Mouse (Mus musculus) cerebellum, postnatal 36 days (tissue): ENCODE measurements around the gene Hsf4.
A peak's percentile ranks its signal among the peaks of the same experiment; 100 is the strongest.

Experiments
- DNase-seq, 2 experiments: peaks; one replicate each; pipeline ENCODE4 v3.0.0; 2021 to 2022; ENCODE audit warnings: mixed read lengths in 2 of 2

The Hsf4 gene

GRCm38 (mm10) chr8:105259721-105260320 lies 9.8 kb upstream of the Hsf4 start:
- peak; percentile 73 to 75 for DNase-seq

- DNase-seq, result no peak
Observed at GRCm38 (mm10) chr8:105260371-105261099, 9.1 kb upstream of the Hsf4 start.

GRCm38 (mm10) chr8:105261326-105261980 lies 8.1 kb upstream of the Hsf4 start:
- no peak for DNase-seq

GRCm38 (mm10) chr8:105263244-105263912 lies 6.2 kb upstream of the Hsf4 start:
- DNase-seq, result no peak

GRCm38 (mm10) chr8:105264024-105264982 lies 5.3 kb upstream of the Hsf4 start, which contains the start of the genes Tradd and Fbxl8:
Tradd (minus strand) TSS chr8:105264609.
Fbxl8 (plus strand) TSS chr8:105264648.
- DNase-seq, result peak; percentile 49 to 59

GRCm38 (mm10) chr8:105265128-105265527 lies 4.5 kb upstream of the Hsf4 start:
- no peak for DNase-seq

GRCm38 (mm10) chr8:105266775-105267174 lies 2.8 kb upstream of the Hsf4 start:
- no peak for DNase-seq

- DNase-seq, result peak; percentile 38 to 42
Observed at GRCm38 (mm10) chr8:105268342-105269074, 1.1 kb upstream of the Hsf4 start.

- DNase-seq, result no peak
Observed at GRCm38 (mm10) chr8:105269075-105269458, 534 bp upstream of the Hsf4 start.

- no peak for DNase-seq
Observed at GRCm38 (mm10) chr8:105270101-105270915, 707 bp downstream of the Hsf4 start.

- DNase-seq, result no peak
Observed at GRCm38 (mm10) chr8:105270916-105271186, 1.2 kb downstream of the Hsf4 start.

GRCm38 (mm10) chr8:105275387-105275786 lies 5.8 kb downstream of the Hsf4 start:
- no peak for DNase-seq

- no peak for DNase-seq
Observed at GRCm38 (mm10) chr8:105275840-105276239, 6.2 kb downstream of the Hsf4 start, which contains the start of gene Nol3. Nol3 (plus strand) TSS chr8:105276140.

GRCm38 (mm10) chr8:105276292-105277120 lies 6.9 kb downstream of the Hsf4 start:
- peak in 1 of 2 experiments; percentile 32 for DNase-seq

GRCm38 (mm10) chr8:105278911-105279334 lies 9.3 kb downstream of the Hsf4 start:
- DNase-seq, result peak; percentile 90 to 95

- no peak for DNase-seq
Observed at GRCm38 (mm10) chr8:105280567-105280966, 11.0 kb downstream of the Hsf4 start.

GRCm38 (mm10) chr8:105281821-105282220 lies 12.2 kb downstream of the Hsf4 start:
- no peak for DNase-seq

- no peak for DNase-seq
Observed at GRCm38 (mm10) chr8:105282239-105282638, 12.6 kb downstream of the Hsf4 start.

GRCm38 (mm10) chr8:105283074-105283473 lies 13.5 kb downstream of the Hsf4 start:
- peak; percentile 52 to 64 for DNase-seq

- DNase-seq, result peak in 1 of 2 experiments; percentile 22
Observed at GRCm38 (mm10) chr8:105285514-105285913, 15.9 kb downstream of the Hsf4 start.
